19 mouse cellular contexts compared by ENCODE assay signal in the genomic region with DNA sequence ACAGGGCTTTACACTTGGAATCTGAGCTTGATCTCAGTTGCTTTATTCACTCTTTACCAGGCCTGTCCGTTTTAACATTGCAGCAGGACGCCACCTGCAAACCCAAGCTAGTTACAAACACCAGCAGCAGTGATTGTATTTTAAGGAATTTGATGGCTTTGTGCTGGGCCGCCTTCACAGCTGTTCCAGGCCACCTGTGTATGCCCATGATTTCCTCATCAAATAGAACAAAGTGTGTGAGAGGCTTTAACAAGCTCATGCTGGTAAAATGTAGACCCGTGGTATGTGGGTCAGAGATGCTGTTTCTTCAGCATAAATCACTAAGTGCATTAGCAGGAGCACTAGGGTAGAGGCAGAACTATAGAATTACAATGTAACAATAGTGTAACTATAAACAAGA.
DNase-seq lines count a peak whose midpoint lies in the region; ATAC-seq and TF ChIP-seq lines count a peak whose summit lies in the region.
"Had no signal": no experiment of that assay in that cellular context is flagged by ENCODE, and none has a peak within 500 bp of the region (broad histone marks: within the 10 kb centered on the region; RNA-seq: fewer than 3 reads in every experiment).

No protein-coding gene starts in this region.

- 0 out of 2 replicates have a peak, but pooled peaks cover 7% of the 10 kb centered on the region for H3K9me3 ChIP-seq in forebrain, embryonic 13.5 days (replicated peaks)
- H3K9me3 ChIP-seq in forebrain, embryonic 12.5 days, result no peaks in the 10 kb centered on the region
- no peaks in the 10 kb centered on the region for H3K9me3 ChIP-seq in lung, embryonic 14.5 days (ENCODE audit: low read depth, low read length)
- H3K9me3 ChIP-seq in limb, embryonic 12.5 days, result no peaks in the 10 kb centered on the region
- H3K9me3 ChIP-seq: liver, embryonic 15.5 days had no signal

- 48% methylated on average over 4 of the region's 4 CpGs for WGBS in forebrain, embryonic 13.5 days
- WGBS in forebrain, embryonic 12.5 days, result 55% methylated on average over 4 of the region's 4 CpGs
- 55% methylated on average over 4 of the region's 4 CpGs for WGBS in lung, embryonic 14.5 days
- 7% methylated on average over 4 of the region's 4 CpGs for WGBS in limb, embryonic 12.5 days

- peak; percentile 52 for ATAC-seq in forebrain, embryonic 13.5 days
- ATAC-seq in forebrain, embryonic 12.5 days (ENCODE audit: low FRiP score), result no peak
- ATAC-seq in lung, embryonic 14.5 days (ENCODE audit: insufficient read depth), result peak; percentile 63; the same call in 1 of the 2 replicates
- ATAC-seq in limb, embryonic 12.5 days (ENCODE audit: insufficient number of reproducible peaks, insufficient read depth, low FRiP score, low TSS enrichment, low read depth), result peak; percentile 92
- ATAC-seq: hindbrain, embryonic 16.5 days had no signal

- no peak for TF ChIP-seq CTCF in lung, embryonic 14.5 days (IDR thresholded peaks at IDR 0.05; ENCODE audit: low read depth)
- TF ChIP-seq CTCF in brain, embryonic 14.5 days (IDR thresholded peaks at IDR 0.05; ENCODE audit: borderline replicate concordance, extremely low read depth, insufficient read depth, insufficient read length), result no peak

- H3K4me3 ChIP-seq in forebrain, embryonic 13.5 days, result no peak overlapping the region
- H3K4me3 ChIP-seq in forebrain, embryonic 12.5 days (replicated peaks), result no peak overlapping the region
- H3K4me3 ChIP-seq in lung, embryonic 14.5 days (ENCODE audit: low read depth, low read length), result no peak overlapping the region
- no peak overlapping the region for H3K4me3 ChIP-seq in limb, embryonic 12.5 days (replicated peaks)
- H3K4me3 ChIP-seq: heart, embryonic 13.5 days; liver, embryonic 15.5 days had no signal

- no peaks in the 10 kb centered on the region for H3K36me3 ChIP-seq in forebrain, embryonic 13.5 days (ENCODE audit: poor library complexity, severe bottlenecking)
- H3K36me3 ChIP-seq in forebrain, embryonic 12.5 days (replicated peaks), result no peaks in the 10 kb centered on the region
- H3K36me3 ChIP-seq in lung, embryonic 14.5 days (ENCODE audit: insufficient read depth), result no peaks in the 10 kb centered on the region
- no peaks in the 10 kb centered on the region for H3K36me3 ChIP-seq in limb, embryonic 12.5 days
- H3K36me3 ChIP-seq: heart, embryonic 13.5 days; liver, embryonic 15.5 days had no signal

- no peak overlapping the region for H3K4me2 ChIP-seq in forebrain, embryonic 13.5 days
- no peak overlapping the region for H3K4me2 ChIP-seq in forebrain, embryonic 12.5 days
- H3K4me2 ChIP-seq in lung, embryonic 14.5 days, result no peak overlapping the region
- no peak overlapping the region for H3K4me2 ChIP-seq in limb, embryonic 12.5 days
- H3K4me2 ChIP-seq: heart, embryonic 13.5 days; liver, embryonic 15.5 days had no signal

- TF ChIP-seq POLR2A in brain, embryonic 14.5 days (IDR thresholded peaks at IDR 0.05; ENCODE audit: borderline replicate concordance, extremely low read depth, insufficient read depth, insufficient read length, poor library complexity, severe bottlenecking), result no peak

- DNase-seq in lung, embryonic 14.5 days, result peak; percentile 15
- no peak for DNase-seq in lung, postnatal 14 days
- peak; percentile 59 for DNase-seq in brain, embryonic 14.5 days (ENCODE audit: low read depth)
- DNase-seq in cerebellum, adult 9-10 months, result no peak
- no peak for DNase-seq in layer of hippocampus, adult 9-11 months
- DNase-seq: adrenal gland, postnatal 10 days; cerebellum, adult 8-10 months; heart, postnatal 4 days; kidney, adult 2 months; layer of hippocampus, postnatal 36 days; lung, postnatal 10 days; retina, postnatal 1 day; thymus, adult 18-20 months had no signal

- no peak overlapping the region for H3K9ac ChIP-seq in forebrain, embryonic 13.5 days
- no peak overlapping the region for H3K9ac ChIP-seq in forebrain, embryonic 12.5 days
- H3K9ac ChIP-seq in lung, embryonic 14.5 days, result no peak overlapping the region
- H3K9ac ChIP-seq in limb, embryonic 12.5 days (replicated peaks), result no peak overlapping the region
- H3K9ac ChIP-seq: heart, embryonic 13.5 days; liver, embryonic 15.5 days had no signal

- no peaks in the 10 kb centered on the region for H3K27me3 ChIP-seq in forebrain, embryonic 13.5 days
- no peaks in the 10 kb centered on the region for H3K27me3 ChIP-seq in forebrain, embryonic 12.5 days
- H3K27me3 ChIP-seq in lung, embryonic 14.5 days (ENCODE audit: insufficient read depth, low read length), result no peaks in the 10 kb centered on the region
- H3K27me3 ChIP-seq in limb, embryonic 12.5 days, result no peaks in the 10 kb centered on the region
- H3K27me3 ChIP-seq: heart, embryonic 13.5 days; liver, embryonic 15.5 days had no signal

- no peak overlapping the region for H3K27ac ChIP-seq in forebrain, embryonic 13.5 days
- H3K27ac ChIP-seq in forebrain, embryonic 12.5 days, result no peak overlapping the region
- peak overlapping the region; percentile 42; the same call in 1 of the 2 replicates for H3K27ac ChIP-seq in lung, embryonic 14.5 days (ENCODE audit: low read depth)
- H3K27ac ChIP-seq in limb, embryonic 12.5 days, result peak overlapping the region; percentile 32
- H3K27ac ChIP-seq: heart, embryonic 13.5 days; liver, embryonic 15.5 days had no signal

- peaks cover 13% of the 10 kb centered on the region for H3K4me1 ChIP-seq in forebrain, embryonic 13.5 days
- peaks cover 13% of the 10 kb centered on the region for H3K4me1 ChIP-seq in forebrain, embryonic 12.5 days
- no peaks in the 10 kb centered on the region for H3K4me1 ChIP-seq in lung, embryonic 14.5 days (ENCODE audit: insufficient read depth)
- peaks cover 12% of the 10 kb centered on the region for H3K4me1 ChIP-seq in limb, embryonic 12.5 days (replicated peaks)
- H3K4me1 ChIP-seq: liver, embryonic 15.5 days had no signal

Comparison
In these comparisons a context has a peak if more than half of its experiments do, and no peak if none do; other contexts are left out.
1. DNase-seq: peak in lung, embryonic 14.5 days (single experiment) and brain, embryonic 14.5 days (single experiment); none in lung, postnatal 14 days (single experiment), cerebellum, adult 9-10 months (single experiment) and layer of hippocampus, adult 9-11 months (single experiment).
2. H3K27ac ChIP-seq: peak in lung, embryonic 14.5 days (single experiment) and limb, embryonic 12.5 days (single experiment); none in forebrain, embryonic 13.5 days (single experiment) and forebrain, embryonic 12.5 days (single experiment).